Mouse (Mus musculus) lung, postnatal 10 days (tissue): Measurements from ENCODE around the gene Pakap.
A peak's percentile ranks its signal among the peaks of the same experiment; 100 is the strongest.

Experiments
- DNase-seq: peaks from one replicate; pipeline ENCODE4 v3.0.0; 2021

Pakap gene

GRCm38 (mm10) chr4:57722296-57722695 is 154.3 kb downstream of the Pakap start:
- DNase-seq, result no peak

GRCm38 (mm10) chr4:57723659-57724058 is 155.7 kb downstream of the Pakap start:
- DNase-seq, result peak; percentile 19

GRCm38 (mm10) chr4:57725569-57725968 is 157.6 kb downstream of the Pakap start:
- no peak for DNase-seq

- no peak for DNase-seq
These were observed 160.7 kb downstream of the Pakap start for GRCm38 (mm10) chr4:57728611-57729183.

GRCm38 (mm10) chr4:57730047-57730446 is 162.1 kb downstream of the Pakap start:
- DNase-seq, result peak; percentile 25

GRCm38 (mm10) chr4:57730801-57731598 is 163.0 kb downstream of the Pakap start:
- peak; percentile 25 for DNase-seq

GRCm38 (mm10) chr4:57732351-57732750 is 164.4 kb downstream of the Pakap start:
- no peak for DNase-seq

- DNase-seq, result no peak
These were observed 165.5 kb downstream of the Pakap start for GRCm38 (mm10) chr4:57733445-57733844.

- no peak for DNase-seq
These were observed 167.4 kb downstream of the Pakap start for GRCm38 (mm10) chr4:57735426-57735825.

- DNase-seq, result no peak
These were observed 171.0 kb downstream of the Pakap start for GRCm38 (mm10) chr4:57738856-57739552.

- peak; percentile 27 for DNase-seq
These were observed 175.4 kb downstream of the Pakap start for GRCm38 (mm10) chr4:57743325-57743929.

- DNase-seq, result no peak
These were observed 182.7 kb downstream of the Pakap start for GRCm38 (mm10) chr4:57750651-57751050.

GRCm38 (mm10) chr4:57751054-57751453 is 183.1 kb downstream of the Pakap start:
- DNase-seq, result no peak

- DNase-seq, result no peak
These were observed 183.6 kb downstream of the Pakap start for GRCm38 (mm10) chr4:57751566-57751965.

- DNase-seq, result no peak
These were observed 187.1 kb downstream of the Pakap start for GRCm38 (mm10) chr4:57755085-57755484.

- no peak for DNase-seq
These were observed 190.0 kb downstream of the Pakap start for GRCm38 (mm10) chr4:57757997-57758396.

GRCm38 (mm10) chr4:57762424-57762823 is 194.4 kb downstream of the Pakap start:
- no peak for DNase-seq

GRCm38 (mm10) chr4:57764392-57764791 is 196.4 kb downstream of the Pakap start:
- DNase-seq, result peak; percentile 51

GRCm38 (mm10) chr4:57764926-57765325 is 196.9 kb downstream of the Pakap start:
- no peak for DNase-seq

- no peak for DNase-seq
These were observed 197.8 kb downstream of the Pakap start for GRCm38 (mm10) chr4:57765806-57766205.

GRCm38 (mm10) chr4:57769007-57769406 is 201.0 kb downstream of the Pakap start:
- no peak for DNase-seq

GRCm38 (mm10) chr4:57770185-57770823 is 202.3 kb downstream of the Pakap start:
- DNase-seq, result no peak
